In genomic region chrX:135936452-135936851, GRCm38 (mm10) we compare ENCODE assay signal across 23 mouse cellular contexts. TPM values are rescaled to one million over a fixed set of nuclear protein-coding genes. Genes with fewer than 3 reads are reported as not detected.
A peak's percentile ranks its signal among the peaks of the same experiment; 100 is the strongest.
DNase-seq lines count a peak whose midpoint lies in the region; ATAC-seq and TF ChIP-seq lines count a peak whose summit lies in the region.
"Had no signal": no experiment of that assay in that cellular context is flagged by ENCODE, and none has a peak within 500 bp of the region (broad histone marks: within the 10 kb centered on the region; RNA-seq: fewer than 3 reads in every experiment).

No protein-coding gene starts in this region.

- H3K27me3 ChIP-seq in hindbrain, postnatal 0 days (ENCODE audit: insufficient read depth, low read length): no peaks in the 10 kb centered on the region
- no peaks in the 10 kb centered on the region for H3K27me3 ChIP-seq in hindbrain, embryonic 13.5 days
- no peaks in the 10 kb centered on the region for H3K27me3 ChIP-seq in midbrain, embryonic 15.5 days (replicated peaks)
- H3K27me3 ChIP-seq in midbrain, embryonic 13.5 days: no peaks in the 10 kb centered on the region; the same call in 1 of the 2 replicates
- no peaks in the 10 kb centered on the region for H3K27me3 ChIP-seq in stomach, postnatal 0 days (ENCODE audit: control insufficient read depth, insufficient read depth, low read length)
- H3K27me3 ChIP-seq: embryonic facial prominence, embryonic 15.5 days had no signal

- no peak for TF ChIP-seq EP300 in stomach, postnatal 0 days (optimal IDR thresholded peaks at IDR 0.05)

- H3K4me2 ChIP-seq in hindbrain, postnatal 0 days (ENCODE audit: low read depth, low read length): no peak overlapping the region
- no peak overlapping the region for H3K4me2 ChIP-seq in hindbrain, embryonic 13.5 days
- no peak overlapping the region for H3K4me2 ChIP-seq in midbrain, embryonic 15.5 days
- no peak overlapping the region for H3K4me2 ChIP-seq in midbrain, embryonic 13.5 days (replicated peaks)
- H3K4me2 ChIP-seq in stomach, postnatal 0 days (replicated peaks; ENCODE audit: low read depth): no peak overlapping the region
- H3K4me2 ChIP-seq: embryonic facial prominence, embryonic 15.5 days; hindbrain, embryonic 14.5 days had no signal

- TF ChIP-seq CTCF in hindbrain, postnatal 0 days (IDR thresholded peaks at IDR 0.05; ENCODE audit: low read depth): peak; percentile 41
- 0 out of 2 replicates have a peak, but pooled peaks have one; percentile 2 for TF ChIP-seq CTCF in stomach, postnatal 0 days (IDR thresholded peaks at IDR 0.05; ENCODE audit: low read depth)

- no peak overlapping the region for H3K27ac ChIP-seq in hindbrain, postnatal 0 days
- no peak overlapping the region for H3K27ac ChIP-seq in hindbrain, embryonic 13.5 days
- 0 out of 2 replicates have a peak overlapping the region, but pooled peaks have one; percentile 48 for H3K27ac ChIP-seq in midbrain, embryonic 15.5 days
- H3K27ac ChIP-seq in midbrain, embryonic 13.5 days: no peak overlapping the region
- H3K27ac ChIP-seq in stomach, postnatal 0 days (replicated peaks): no peak overlapping the region
- H3K27ac ChIP-seq: embryonic facial prominence, embryonic 15.5 days; forebrain, embryonic 10.5 days; heart, embryonic 10.5 days; hindbrain, embryonic 14.5 days had no signal

- no peaks in the 10 kb centered on the region for H3K9me3 ChIP-seq in hindbrain, postnatal 0 days (ENCODE audit: low read length)
- no peaks in the 10 kb centered on the region for H3K9me3 ChIP-seq in hindbrain, embryonic 13.5 days
- H3K9me3 ChIP-seq in midbrain, embryonic 15.5 days: no peaks in the 10 kb centered on the region
- H3K9me3 ChIP-seq in midbrain, embryonic 13.5 days: no peaks in the 10 kb centered on the region
- no peaks in the 10 kb centered on the region for H3K9me3 ChIP-seq in stomach, postnatal 0 days (ENCODE audit: control insufficient read depth, low read length)
- H3K9me3 ChIP-seq: embryonic facial prominence, embryonic 15.5 days; forebrain, embryonic 10.5 days; G1E; heart, embryonic 10.5 days had no signal

- no peak overlapping the region for H3K4me3 ChIP-seq in hindbrain, postnatal 0 days (ENCODE audit: low read length)
- no peak overlapping the region for H3K4me3 ChIP-seq in hindbrain, embryonic 13.5 days
- H3K4me3 ChIP-seq in midbrain, embryonic 15.5 days: no peak overlapping the region
- H3K4me3 ChIP-seq in midbrain, embryonic 13.5 days (replicated peaks): no peak overlapping the region
- no peak overlapping the region for H3K4me3 ChIP-seq in stomach, postnatal 0 days (ENCODE audit: low read depth, low read length)
- H3K4me3 ChIP-seq: embryonic facial prominence, embryonic 15.5 days; erythroblast, embryonic 14.5 days; forebrain, embryonic 10.5 days; heart, embryonic 10.5 days had no signal

- ATAC-seq in hindbrain, postnatal 0 days: no peak
- no peak for ATAC-seq in hindbrain, embryonic 13.5 days (ENCODE audit: low FRiP score)
- no peak; the same call in 1 of the 2 replicates for ATAC-seq in midbrain, embryonic 15.5 days (replicated peaks)
- ATAC-seq in midbrain, embryonic 13.5 days: no peak
- no peak for ATAC-seq in stomach, postnatal 0 days (ENCODE audit: low FRiP score, low TSS enrichment)
- ATAC-seq: CD4-positive, CD25-positive, alpha-beta regulatory T cell, adult 4 months; intestine, embryonic 16.5 days had no signal

- H3K4me1 ChIP-seq in hindbrain, postnatal 0 days (ENCODE audit: insufficient read depth, low read length): no peaks in the 10 kb centered on the region
- H3K4me1 ChIP-seq in hindbrain, embryonic 13.5 days (replicated peaks): no peaks in the 10 kb centered on the region
- no peaks in the 10 kb centered on the region for H3K4me1 ChIP-seq in midbrain, embryonic 15.5 days
- no peaks in the 10 kb centered on the region for H3K4me1 ChIP-seq in midbrain, embryonic 13.5 days (replicated peaks)
- no peaks in the 10 kb centered on the region for H3K4me1 ChIP-seq in stomach, postnatal 0 days (replicated peaks; ENCODE audit: control insufficient read depth, insufficient read depth)
- H3K4me1 ChIP-seq: embryonic facial prominence, embryonic 15.5 days; forebrain, embryonic 10.5 days; heart, embryonic 10.5 days had no signal

- H3K9ac ChIP-seq in hindbrain, postnatal 0 days (replicated peaks; ENCODE audit: low read length): no peak overlapping the region
- H3K9ac ChIP-seq in hindbrain, embryonic 13.5 days: no peak overlapping the region
- no peak overlapping the region for H3K9ac ChIP-seq in midbrain, embryonic 15.5 days
- no peak overlapping the region for H3K9ac ChIP-seq in midbrain, embryonic 13.5 days (replicated peaks)
- no peak overlapping the region for H3K9ac ChIP-seq in stomach, postnatal 0 days (ENCODE audit: low read length)
- H3K9ac ChIP-seq: embryonic facial prominence, embryonic 15.5 days; hindbrain, embryonic 14.5 days had no signal

- peak; percentile 40 for DNase-seq in hindbrain, postnatal 0 days (ENCODE audit: low spot score)
- peak; percentile 32 for DNase-seq in brain, adult 2 months (ENCODE audit: low read depth, low spot score)
- no peak for DNase-seq in stomach, postnatal 0 days (ENCODE audit: low spot score)
- no peak for DNase-seq in testis, postnatal 10 days (ENCODE audit: low spot score)
- DNase-seq: adrenal gland, postnatal 10 days; B cell, adult 2 months; cerebellum, adult 2 months; cerebellum, postnatal 14 days; embryo, embryonic 11 days; gastrocnemius, postnatal 36 days; heart, adult 11 months; heart, postnatal 10 days had no signal

- no peaks in the 10 kb centered on the region for H3K36me3 ChIP-seq in hindbrain, postnatal 0 days (ENCODE audit: insufficient read depth, low read length)
- peaks cover 2% of the 10 kb centered on the region; the same call in 1 of the 2 replicates for H3K36me3 ChIP-seq in hindbrain, embryonic 13.5 days
- no peaks in the 10 kb centered on the region for H3K36me3 ChIP-seq in midbrain, embryonic 15.5 days (replicated peaks)
- H3K36me3 ChIP-seq in midbrain, embryonic 13.5 days: peaks cover 3% of the 10 kb centered on the region; the same call in 1 of the 2 replicates
- H3K36me3 ChIP-seq in stomach, postnatal 0 days (ENCODE audit: control insufficient read depth, insufficient read depth, low read length): no peaks in the 10 kb centered on the region
- H3K36me3 ChIP-seq: embryonic facial prominence, embryonic 15.5 days; forebrain, embryonic 10.5 days; heart, embryonic 10.5 days had no signal

- WGBS in hindbrain, postnatal 0 days: 53% methylated on average over 1 of the region's 1 CpGs
- 60% methylated on average over 1 of the region's 1 CpGs for WGBS in hindbrain, embryonic 13.5 days
- 59% methylated on average over 1 of the region's 1 CpGs for WGBS in midbrain, embryonic 15.5 days
- WGBS in midbrain, embryonic 13.5 days: 61% methylated on average over 1 of the region's 1 CpGs
- 48% methylated on average over 1 of the region's 1 CpGs for WGBS in stomach, postnatal 0 days

RNA-seq across cellular contexts. Expression of gene Arxes2, which starts 57.2 kb away (rescaled TPM):
- total RNA-seq in hindbrain, postnatal 0 days (2014; rRNA removed): 168 and 177 TPM in 2 replicates
- 312 and 317 TPM in 2 replicates for polyA plus RNA-seq in hindbrain, postnatal 0 days (2015; fragmentation: Nextera tagmentation; extraction: Ambion mirVana)
- polyA plus RNA-seq in hindbrain, embryonic 13.5 days (2015; fragmentation: Nextera tagmentation; extraction: Ambion mirVana): 228 and 234 TPM in 2 replicates
- polyA plus RNA-seq in midbrain, embryonic 15.5 days (2015; fragmentation: Nextera tagmentation; extraction: Ambion mirVana): 299 and 305 TPM in 2 replicates
- 243 and 276 TPM in 2 replicates for polyA plus RNA-seq in midbrain, embryonic 13.5 days (2015; fragmentation: Nextera tagmentation; extraction: Ambion mirVana)
- polyA plus RNA-seq in stomach, postnatal 0 days (2015; fragmentation: Nextera tagmentation; extraction: Ambion mirVana): 24.2 and 27.0 TPM in 2 replicates

Comparison
In these comparisons a context has a peak if more than half of its experiments do, and no peak if none do; other contexts are left out.
1. DNase-seq: peak in hindbrain, postnatal 0 days (single experiment) and brain, adult 2 months (single experiment); none in stomach, postnatal 0 days (single experiment) and testis, postnatal 10 days (single experiment).